Mouse (Mus musculus): ENCODE measurements around the gene Ttc7. TPM values are rescaled to one million over a fixed set of nuclear protein-coding genes. Genes with fewer than 3 reads are reported as not detected.
A peak's percentile ranks its signal among the peaks of the same experiment; 100 is the strongest.
"Not testable (repeated sequence)": the region's sequence is repeated elsewhere in the genome, so short reads cannot be mapped to it uniquely, and the experiment has no call there.

Ttc7 gene
- polyA plus RNA-seq, 1 experiment from 2014 or later: 7.7 TPM

DNA sequence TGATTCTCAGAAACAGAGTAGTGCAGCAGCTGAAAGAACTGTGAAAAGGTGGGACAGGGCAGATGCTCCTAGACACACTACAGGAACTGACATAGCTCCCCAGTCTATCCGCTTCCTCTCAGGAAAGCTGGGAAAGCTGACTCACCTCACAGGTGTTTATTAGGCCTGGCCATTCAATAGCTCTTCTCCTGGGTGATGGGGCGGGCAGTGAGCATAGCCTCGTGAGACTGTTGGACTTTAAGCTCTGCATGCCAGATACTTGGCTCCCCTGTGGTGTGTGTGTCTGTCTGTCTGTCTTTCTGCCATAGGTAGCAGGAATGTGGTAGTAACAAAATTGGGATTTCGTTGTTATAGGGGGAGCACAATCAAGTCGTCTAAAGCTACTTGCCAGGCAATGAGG lies 6.7 kb downstream of the Ttc7 start:
- Histone ChIP-seq H3K27me3 (peaks cover 24% of the 10 kb centered on the region), H3K9me3 (replicated peaks) (no peaks in the 10 kb centered on the region), H3K27ac (no peak overlapping the region), H3K9ac (no peak overlapping the region), H3K4me1 (peaks cover 26% of the 10 kb centered on the region), H3K4me3 (replicated peaks) (no peak overlapping the region), H3K4me2 (no peak overlapping the region), H3K36me3 (no peaks in the 10 kb centered on the region)
- ATAC-seq (replicated peaks; ENCODE audit: low FRiP score): no peak
- 65% methylated on average over 5 of the region's 5 CpGs for WGBS

DNA sequence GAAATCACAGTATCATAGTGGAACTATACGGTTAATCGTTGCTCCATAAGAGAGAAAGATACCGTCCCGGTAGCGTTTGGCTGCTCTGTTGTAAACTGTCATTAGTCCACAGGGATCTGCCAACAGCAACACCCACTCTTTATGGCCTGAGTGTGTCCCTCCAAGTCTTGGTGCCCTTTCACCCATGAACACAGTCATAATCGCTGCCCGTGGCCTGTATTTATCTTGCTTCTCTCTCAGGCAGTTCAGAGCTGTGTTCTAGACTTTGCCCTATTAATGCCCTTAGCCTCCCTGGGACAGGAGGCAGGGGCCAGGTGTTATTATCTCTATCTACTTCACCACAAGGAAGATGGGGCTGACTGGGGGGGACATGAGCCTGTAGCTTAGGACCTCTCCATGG lies 8.4 kb downstream of the Ttc7 start:
- 77% methylated on average over 7 of the region's 7 CpGs for WGBS
- Histone ChIP-seq H3K4me1 (peaks cover 12% of the 10 kb centered on the region), H3K27ac (no peak overlapping the region), H3K4me2 (no peak overlapping the region), H3K27me3 (peaks cover 16% of the 10 kb centered on the region; the same call in 1 of the 2 replicates), H3K4me3 (replicated peaks) (no peak overlapping the region), H3K9ac (no peak overlapping the region), H3K9me3 (replicated peaks) (no peaks in the 10 kb centered on the region), H3K36me3 (no peaks in the 10 kb centered on the region)
- no peak for ATAC-seq (replicated peaks; ENCODE audit: low FRiP score)

DNA sequence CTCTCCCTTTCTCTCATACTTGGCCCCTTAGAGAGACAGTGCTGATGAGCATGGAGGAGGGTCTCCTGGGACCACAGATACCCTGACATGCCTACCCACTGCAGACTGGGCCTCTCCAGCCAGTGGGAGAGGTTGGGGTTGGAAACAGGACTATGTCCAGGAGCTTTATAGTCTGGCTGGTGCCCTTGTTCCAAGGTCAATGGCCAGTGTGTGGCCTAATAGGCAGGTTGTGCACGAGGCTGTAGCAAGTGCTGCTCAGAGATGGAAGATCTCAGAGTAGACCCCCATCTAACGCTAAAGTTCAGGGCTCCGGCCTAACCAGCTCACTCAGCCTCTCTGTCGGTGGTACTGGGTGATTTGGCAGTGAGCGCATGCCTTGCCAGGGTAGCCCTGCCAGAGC lies 9.1 kb downstream of the Ttc7 start:
- Histone ChIP-seq H3K4me3 (replicated peaks) (no peak overlapping the region), H3K9me3 (replicated peaks) (no peaks in the 10 kb centered on the region), H3K36me3 (no peaks in the 10 kb centered on the region), H3K4me1 (peaks cover 9% of the 10 kb centered on the region), H3K27me3 (peaks cover 16% of the 10 kb centered on the region; the same call in 1 of the 2 replicates), H3K9ac (no peak overlapping the region), H3K27ac (no peak overlapping the region), H3K4me2 (no peak overlapping the region)
- ATAC-seq (replicated peaks; ENCODE audit: low FRiP score): no peak
- 83% methylated on average over 5 of the region's 5 CpGs for WGBS

DNA sequence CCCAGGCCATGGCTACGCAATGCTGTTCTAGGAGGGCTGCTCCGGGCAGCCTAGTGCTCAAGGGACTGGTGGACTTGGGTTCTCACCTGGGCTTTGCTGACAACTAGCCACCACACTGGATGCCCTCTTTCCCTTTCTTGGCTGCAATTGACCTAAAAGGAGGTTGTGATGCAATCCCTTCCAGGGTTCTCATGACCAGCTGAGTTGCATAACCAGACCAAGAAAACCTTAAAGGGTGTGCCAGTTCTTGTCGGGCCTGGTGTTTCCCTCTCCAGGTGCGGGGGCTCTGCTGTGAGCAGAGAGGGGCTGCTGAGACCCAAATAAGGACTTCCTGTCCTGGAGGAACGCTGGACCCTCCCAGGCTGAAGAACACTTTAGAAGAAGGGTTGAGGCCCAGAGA lies 10.4 kb downstream of the Ttc7 start:
- Histone ChIP-seq H3K36me3 (no peaks in the 10 kb centered on the region), H3K9ac (no peak overlapping the region), H3K4me3 (replicated peaks) (no peak overlapping the region), H3K4me2 (no peak overlapping the region), H3K9me3 (replicated peaks) (no peaks in the 10 kb centered on the region), H3K27ac (no peak overlapping the region), H3K27me3 (peaks cover 14% of the 10 kb centered on the region; the same call in 1 of the 2 replicates), H3K4me1 (0 out of 2 replicates have a peak, but pooled peaks cover under 1% of the 10 kb centered on the region)
- WGBS: 82% methylated on average over 5 of the region's 5 CpGs
- ATAC-seq (replicated peaks; ENCODE audit: low FRiP score): no peak

DNA sequence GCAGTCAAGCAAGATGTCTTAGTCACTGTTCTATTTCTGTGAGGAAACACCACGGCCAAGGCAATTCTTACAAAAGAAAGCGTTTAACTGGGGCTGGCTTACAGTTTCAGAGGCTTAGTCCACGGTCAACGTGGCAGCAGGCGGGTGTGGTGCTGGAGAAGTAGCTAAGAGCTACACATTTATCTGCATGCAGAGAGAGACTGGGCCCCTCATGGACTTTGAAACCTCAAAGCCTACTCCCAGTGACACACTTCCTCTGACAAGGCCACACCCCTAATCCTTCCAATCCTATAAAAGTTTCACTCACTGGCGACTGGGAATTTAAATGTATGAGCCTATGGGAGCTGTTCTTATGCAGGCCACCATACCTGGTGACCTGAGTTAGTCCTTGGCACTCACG lies 13.1 kb downstream of the Ttc7 start:
- Histone ChIP-seq H3K27ac (no peak overlapping the region), H3K4me3 (replicated peaks) (no peak overlapping the region), H3K36me3 (no peaks in the 10 kb centered on the region), H3K9me3 (replicated peaks) (no peaks in the 10 kb centered on the region), H3K27me3 (no peaks in the 10 kb centered on the region), H3K4me2 (no peak overlapping the region), H3K9ac (no peak overlapping the region), H3K4me1 (peaks cover 7% of the 10 kb centered on the region; the same call in 1 of the 2 replicates)
- WGBS: 87% methylated on average over 7 of the region's 7 CpGs
- no peak for ATAC-seq (replicated peaks; ENCODE audit: low FRiP score)

DNA sequence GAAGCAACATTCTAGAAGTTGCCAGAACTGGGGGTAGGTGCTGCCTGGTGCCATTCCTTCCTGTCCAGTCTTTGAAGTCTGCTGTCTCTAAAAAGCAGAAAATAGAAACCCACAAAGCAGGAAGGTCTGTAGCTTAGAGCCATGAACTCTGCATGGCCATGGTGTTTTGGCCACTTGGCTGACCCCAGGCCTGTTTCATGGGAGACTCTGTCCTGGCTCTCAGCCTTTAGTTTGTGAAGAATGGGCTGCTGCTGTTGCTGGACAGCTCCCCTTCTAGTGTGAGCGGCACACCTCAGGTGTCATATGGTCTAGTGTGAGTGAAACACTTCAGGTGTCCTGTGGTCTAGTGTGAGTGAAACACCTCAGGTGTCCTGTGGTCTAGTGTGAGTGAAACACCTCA lies 14.0 kb downstream of the Ttc7 start:
- not testable (repeated sequence) for H3K27ac ChIP-seq; H3K27me3 ChIP-seq; H3K4me3 ChIP-seq (replicated peaks); H3K4me2 ChIP-seq; H3K4me1 ChIP-seq; H3K36me3 ChIP-seq; H3K9me3 ChIP-seq (replicated peaks); ATAC-seq (replicated peaks; ENCODE audit: low FRiP score); H3K9ac ChIP-seq
- WGBS: 73% methylated on average over 1 of the region's 1 CpGs

DNA sequence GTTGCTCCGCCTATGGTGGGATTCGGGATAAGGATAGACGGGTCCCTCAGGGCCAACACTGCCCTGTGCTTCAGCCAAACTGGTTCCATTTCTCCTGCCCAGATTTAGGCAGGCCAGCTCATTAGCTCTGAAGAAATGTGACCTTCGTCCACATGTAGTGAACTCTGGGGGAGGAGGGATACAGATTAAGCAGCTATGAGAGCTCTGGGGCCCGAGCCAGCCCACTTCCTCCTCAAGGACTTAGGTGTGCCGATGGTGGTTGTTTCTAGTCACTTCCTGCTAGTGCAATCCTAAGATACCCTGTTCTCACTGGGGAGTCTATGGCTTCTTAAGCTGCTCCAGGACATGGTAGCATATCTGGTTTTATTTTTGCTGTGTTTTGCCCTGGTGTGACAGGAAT lies 16.3 kb downstream of the Ttc7 start:
- Histone ChIP-seq H3K27me3 (no peaks in the 10 kb centered on the region), H3K36me3 (no peaks in the 10 kb centered on the region), H3K9me3 (replicated peaks) (no peaks in the 10 kb centered on the region), H3K4me3 (replicated peaks) (no peak overlapping the region), H3K4me2 (no peak overlapping the region), H3K4me1 (peaks cover 21% of the 10 kb centered on the region; the same call in 1 of the 2 replicates), H3K27ac (no peak overlapping the region), H3K9ac (no peak overlapping the region)
- WGBS: 63% methylated on average over 6 of the region's 6 CpGs
- no peak for ATAC-seq (replicated peaks; ENCODE audit: low FRiP score)

DNA sequence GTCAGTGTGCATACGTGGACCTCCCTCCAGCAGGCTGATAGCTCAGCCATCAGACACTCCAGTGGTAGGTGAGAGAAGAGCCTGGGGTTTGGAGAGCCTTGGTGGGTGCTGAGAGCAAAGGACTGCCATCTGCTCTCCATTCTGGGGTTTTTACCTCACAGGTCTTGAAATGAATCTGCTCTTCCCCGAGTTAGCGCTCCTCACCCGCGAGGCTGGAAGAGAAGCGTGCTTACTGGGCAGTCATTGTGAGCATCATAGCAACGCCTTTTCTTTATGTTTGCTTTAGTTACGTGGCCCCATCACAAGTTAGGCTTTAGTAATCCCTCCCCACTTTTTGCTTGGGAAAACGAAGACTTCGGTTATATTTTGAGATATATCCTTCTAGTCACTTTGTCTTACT lies 17.7 kb downstream of the Ttc7 start:
- Histone ChIP-seq H3K36me3 (no peaks in the 10 kb centered on the region), H3K9me3 (replicated peaks) (no peaks in the 10 kb centered on the region), H3K27ac (no peak overlapping the region), H3K4me2 (no peak overlapping the region), H3K4me1 (peaks cover 27% of the 10 kb centered on the region), H3K4me3 (replicated peaks) (no peak overlapping the region), H3K9ac (no peak overlapping the region), H3K27me3 (no peaks in the 10 kb centered on the region)
- no peak for ATAC-seq (replicated peaks; ENCODE audit: low FRiP score)
- WGBS: 83% methylated on average over 10 of the region's 10 CpGs

DNA sequence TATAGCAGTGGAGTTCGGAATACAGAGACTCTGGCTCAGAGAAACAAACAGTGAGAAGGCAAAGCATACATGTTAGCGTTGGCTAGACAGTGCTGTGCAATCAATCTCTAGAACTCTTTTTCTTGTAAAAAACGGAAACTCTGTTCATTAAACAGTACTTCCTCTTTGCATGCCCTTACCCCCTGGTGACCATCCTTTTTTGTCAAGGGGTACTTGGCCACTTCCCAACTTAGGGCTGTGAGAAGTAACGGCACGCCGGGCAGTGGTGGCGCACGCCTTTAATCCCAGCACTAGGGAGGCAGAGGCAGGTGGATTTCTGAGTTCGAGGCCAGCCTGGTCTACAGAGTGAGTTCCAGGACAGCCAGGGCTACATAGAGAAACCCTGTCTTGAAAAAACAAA lies 18.9 kb downstream of the Ttc7 start:
- not testable (repeated sequence) for H3K9ac ChIP-seq; H3K4me2 ChIP-seq; ATAC-seq (replicated peaks; ENCODE audit: low FRiP score); H3K9me3 ChIP-seq (replicated peaks); H3K27me3 ChIP-seq; H3K27ac ChIP-seq; H3K36me3 ChIP-seq; H3K4me3 ChIP-seq (replicated peaks)
- WGBS: 91% methylated on average over 9 of the region's 9 CpGs
- H3K4me1 ChIP-seq: peaks cover 31% of the 10 kb centered on the region

DNA sequence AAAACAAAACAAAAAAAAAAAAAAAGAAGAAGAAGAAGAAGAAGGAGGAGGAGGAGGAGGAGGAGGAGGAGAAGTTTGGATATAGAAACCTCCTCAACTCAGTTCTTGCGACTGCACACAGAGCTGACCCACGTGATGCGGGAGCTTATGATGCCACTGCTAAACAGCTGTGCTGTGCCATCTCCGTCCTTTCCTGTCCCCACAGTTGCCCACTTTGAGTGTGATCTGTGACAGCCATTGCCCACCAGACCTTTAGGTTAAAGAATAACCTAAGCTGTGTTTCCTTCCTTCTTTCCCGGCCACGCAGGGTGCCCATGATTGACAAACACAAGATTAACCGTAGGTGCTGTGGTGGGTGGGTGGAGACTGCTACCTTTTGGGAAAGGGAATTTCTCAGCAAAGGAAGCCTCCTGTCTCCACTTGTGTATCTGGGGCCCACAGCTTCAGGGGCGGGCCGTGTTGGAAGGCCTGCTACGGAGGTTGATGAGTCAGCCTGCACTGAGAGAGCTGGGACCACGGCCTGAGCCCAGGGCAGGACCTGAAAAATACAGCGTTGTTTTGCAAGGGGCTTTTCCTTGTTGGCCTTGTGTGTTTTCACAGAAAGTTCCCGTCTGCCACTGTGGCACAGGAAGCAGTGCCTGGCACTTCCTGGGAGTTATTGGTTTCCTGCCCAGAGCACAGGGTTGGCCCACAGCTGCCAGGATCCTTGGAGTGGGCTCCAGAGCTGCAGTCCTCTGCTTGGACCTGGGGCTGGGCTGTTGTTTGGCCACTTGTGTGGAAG lies 19.5 kb downstream of the Ttc7 start:
- Histone ChIP-seq H3K4me3 (replicated peaks) (no peak overlapping the region), H3K27me3 (no peaks in the 10 kb centered on the region), H3K36me3 (no peaks in the 10 kb centered on the region), H3K9me3 (replicated peaks) (no peaks in the 10 kb centered on the region), H3K4me1 (peaks cover 35% of the 10 kb centered on the region), H3K27ac (peak overlapping the region; percentile 64), H3K4me2 (0 out of 2 replicates have a peak overlapping the region, but pooled peaks have one; percentile 16), H3K9ac (no peak overlapping the region)
- WGBS: 64% methylated on average over 13 of the region's 13 CpGs
- peak; percentile 42 for ATAC-seq (replicated peaks; ENCODE audit: low FRiP score)

DNA sequence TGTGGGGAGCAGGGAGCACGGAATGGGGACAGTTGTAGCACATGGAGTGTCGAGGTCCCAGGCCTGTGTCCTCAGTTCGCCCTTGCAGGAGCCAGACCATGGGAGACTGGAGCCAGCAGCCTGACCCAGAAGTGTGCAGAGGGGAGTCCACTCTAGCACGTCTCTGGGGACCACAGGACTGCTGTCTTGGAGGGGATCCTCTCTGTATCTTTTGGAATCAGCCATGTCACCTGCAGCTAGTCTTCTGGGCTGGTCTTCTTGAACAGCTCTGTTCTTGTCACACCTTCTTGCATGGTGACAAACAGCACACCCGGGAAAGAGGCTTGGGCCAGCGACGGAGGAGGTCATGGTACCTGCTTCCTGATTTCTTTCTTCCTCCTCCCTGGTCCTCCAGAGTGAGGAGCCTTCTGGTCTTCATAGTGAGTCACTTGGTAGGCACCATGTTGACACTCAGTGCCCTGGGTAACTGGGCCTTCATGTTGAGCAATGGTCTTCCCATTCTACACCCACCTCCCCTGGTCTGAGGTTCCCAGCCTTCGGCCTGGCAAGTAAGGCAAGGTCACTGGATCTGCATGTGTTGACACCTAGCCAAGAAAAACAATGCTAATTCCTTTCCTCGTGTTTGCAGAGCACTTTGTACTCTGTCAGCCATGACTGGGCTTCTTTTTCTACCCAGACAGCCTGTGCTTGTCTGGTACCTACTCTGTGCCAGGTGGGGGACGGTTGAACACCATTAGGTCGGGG lies 21.6 kb downstream of the Ttc7 start:
- WGBS: 70% methylated on average over 11 of the region's 11 CpGs
- Histone ChIP-seq H3K27ac (no peak overlapping the region), H3K9me3 (replicated peaks) (no peaks in the 10 kb centered on the region), H3K36me3 (no peaks in the 10 kb centered on the region), H3K4me3 (replicated peaks) (no peak overlapping the region), H3K4me1 (peaks cover 30% of the 10 kb centered on the region), H3K9ac (no peak overlapping the region), H3K27me3 (no peaks in the 10 kb centered on the region), H3K4me2 (no peak overlapping the region)
- no peak for ATAC-seq (replicated peaks; ENCODE audit: low FRiP score)

DNA sequence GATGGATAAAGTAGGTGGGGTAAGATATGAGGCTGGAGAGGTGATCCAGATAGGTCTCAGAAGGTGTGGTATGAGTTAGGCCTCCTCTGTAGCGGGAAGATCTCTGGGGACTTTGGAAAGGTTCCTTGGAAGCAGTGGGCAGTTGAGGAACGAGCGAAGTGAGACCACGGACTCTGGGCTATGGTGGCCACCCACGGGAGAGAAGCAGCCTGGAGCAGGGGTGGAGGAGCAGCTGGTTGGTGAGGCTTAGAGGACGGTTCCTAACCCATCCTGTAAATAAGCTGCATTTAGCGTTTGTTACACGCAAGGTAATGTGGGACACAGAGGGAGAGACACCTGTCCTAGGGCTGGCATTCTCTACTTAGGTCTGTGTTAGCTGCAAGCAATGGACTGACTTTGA lies 22.4 kb downstream of the Ttc7 start:
- no peak overlapping the region for H3K9ac ChIP-seq
- no peaks in the 10 kb centered on the region for H3K36me3 ChIP-seq
- no peaks in the 10 kb centered on the region for H3K9me3 ChIP-seq (replicated peaks)
- no peak overlapping the region for H3K27ac ChIP-seq
- no peak overlapping the region for H3K4me3 ChIP-seq (replicated peaks)
- no peak overlapping the region for H3K4me2 ChIP-seq
- ATAC-seq (replicated peaks; ENCODE audit: low FRiP score): no peak
- 88% methylated on average over 8 of the region's 8 CpGs for WGBS
- H3K4me1 ChIP-seq: peaks cover 29% of the 10 kb centered on the region
- H3K27me3 ChIP-seq: no peaks in the 10 kb centered on the region

Measured in kidney, embryonic 15.5 days (tissue).